8 mouse cellular contexts compared by ENCODE assay signal in genomic region chr9:21313394-21313793, GRCm38 (mm10). TPM values are rescaled to one million over a fixed set of nuclear protein-coding genes. Genes with fewer than 3 reads are reported as not detected.
DNase-seq lines count a peak whose midpoint lies in the region; ATAC-seq and TF ChIP-seq lines count a peak whose summit lies in the region.

No protein-coding gene starts in this region.

- H3K9me3 ChIP-seq in E14TG2a.4 (ENCODE audit: low read length), result no peaks in the 10 kb centered on the region
- no peaks in the 10 kb centered on the region for H3K9me3 ChIP-seq in forebrain, embryonic 14.5 days (replicated peaks; ENCODE audit: control insufficient read depth, low read length)
- H3K9me3 ChIP-seq in lung, embryonic 14.5 days (ENCODE audit: low read depth, low read length), result no peaks in the 10 kb centered on the region

- no peak overlapping the region for H3K4me3 ChIP-seq in E14TG2a.4 (replicated peaks; ENCODE audit: low read length)
- H3K4me3 ChIP-seq in forebrain, embryonic 14.5 days (ENCODE audit: low read depth, low read length), result no peak overlapping the region
- H3K4me3 ChIP-seq in layer of hippocampus, adult 2 months, result no peak overlapping the region
- H3K4me3 ChIP-seq in lung, embryonic 14.5 days (ENCODE audit: low read depth, low read length), result no peak overlapping the region
- no peak overlapping the region for H3K4me3 ChIP-seq in olfactory bulb, adult 2 months (ENCODE audit: insufficient read depth, low read depth, low read length)

- no peak overlapping the region for H3K9ac ChIP-seq in forebrain, embryonic 14.5 days (ENCODE audit: low read length)
- no peak overlapping the region for H3K9ac ChIP-seq in lung, embryonic 14.5 days

- H3K36me3 ChIP-seq in E14TG2a.4 (ENCODE audit: insufficient read depth, low read length), result no peaks in the 10 kb centered on the region
- H3K36me3 ChIP-seq in forebrain, embryonic 14.5 days (ENCODE audit: control insufficient read depth, insufficient read depth, low read length), result no peaks in the 10 kb centered on the region
- H3K36me3 ChIP-seq in lung, embryonic 14.5 days (ENCODE audit: insufficient read depth), result no peaks in the 10 kb centered on the region

- TF ChIP-seq POLR2A in olfactory bulb, adult 2 months (IDR thresholded peaks at IDR 0.05; ENCODE audit: insufficient read depth, low read depth, low read length), result no peak

- ATAC-seq in forebrain, embryonic 14.5 days, result peak; percentile 73
- ATAC-seq in lung, embryonic 14.5 days (ENCODE audit: insufficient read depth), result peak; percentile 64; the same call in 1 of the 2 replicates

- H3K4me1 ChIP-seq in E14TG2a.4 (replicated peaks; ENCODE audit: low read depth, low read length), result peaks cover 77% of the 10 kb centered on the region
- no peaks in the 10 kb centered on the region for H3K4me1 ChIP-seq in forebrain, embryonic 14.5 days (ENCODE audit: control insufficient read depth, insufficient read depth, low read length)
- no peaks in the 10 kb centered on the region for H3K4me1 ChIP-seq in lung, embryonic 14.5 days (ENCODE audit: insufficient read depth)
- H3K4me1 ChIP-seq in olfactory bulb, adult 2 months (ENCODE audit: control insufficient read depth, insufficient read depth, low read length), result peaks cover 9% of the 10 kb centered on the region

- DNase-seq in c-Kit-positive CD71-positive TER-119-positive erythroid progenitor cells, embryonic 14.5 days (ENCODE audit: low spot score), result peak; percentile 92
- peak; percentile 80 for DNase-seq in forebrain, embryonic 14.5 days (ENCODE audit: low spot score)
- peak; percentile 71 for DNase-seq in heart, postnatal 25 days (ENCODE audit: low spot score)
- DNase-seq in layer of hippocampus, adult 2 months (ENCODE audit: low spot score in 2 of 2), result peak; percentile 72 to 86
- DNase-seq in lung, embryonic 14.5 days, result peak; percentile 94
- peak; percentile 76 to 77 for DNase-seq in thymus, adult 18-20 months

- WGBS in forebrain, embryonic 14.5 days, result 9% methylated on average over 11 of the region's 11 CpGs
- 6% methylated on average over 11 of the region's 11 CpGs for WGBS in lung, embryonic 14.5 days
- WGBS in olfactory bulb, adult 2 months, result 8% methylated on average over 11 of the region's 11 CpGs

- H3K4me2 ChIP-seq in forebrain, embryonic 14.5 days (ENCODE audit: low read length), result no peak overlapping the region
- H3K4me2 ChIP-seq in lung, embryonic 14.5 days, result no peak overlapping the region

- TF ChIP-seq CTCF in E14TG2a.4 (conservative IDR thresholded peaks at IDR 0.05; ENCODE audit: low read length), result peak; percentile 93
- peak; percentile 92 for TF ChIP-seq CTCF in layer of hippocampus, adult 2 months (conservative IDR thresholded peaks at IDR 0.05)
- TF ChIP-seq CTCF in lung, embryonic 14.5 days (IDR thresholded peaks at IDR 0.05; ENCODE audit: low read depth), result peak; percentile 98
- peak; percentile 95 for TF ChIP-seq CTCF in olfactory bulb, adult 2 months (IDR thresholded peaks at IDR 0.05; ENCODE audit: insufficient read depth, low read depth, low read length)

- H3K27ac ChIP-seq in forebrain, embryonic 14.5 days (ENCODE audit: low read depth, low read length), result no peak overlapping the region
- H3K27ac ChIP-seq in layer of hippocampus, adult 2 months, result no peak overlapping the region
- no peak overlapping the region for H3K27ac ChIP-seq in lung, embryonic 14.5 days (ENCODE audit: low read depth)
- H3K27ac ChIP-seq in olfactory bulb, adult 2 months (ENCODE audit: insufficient read depth, low read depth, low read length), result no peak overlapping the region

- intact Hi-C loops in heart, postnatal 25 days (cut with DNase I), result loop anchor here (1.0 kb wide), 2 partner anchors 44 to 96 kb away; no protein-coding TSS in a partner anchor

- H3K27me3 ChIP-seq in E14TG2a.4 (ENCODE audit: insufficient read depth, low read length), result peaks cover 18% of the 10 kb centered on the region
- H3K27me3 ChIP-seq in forebrain, embryonic 14.5 days (replicated peaks; ENCODE audit: control insufficient read depth, insufficient read depth, low read length), result peaks cover 14% of the 10 kb centered on the region
- H3K27me3 ChIP-seq in lung, embryonic 14.5 days (ENCODE audit: insufficient read depth, low read length), result peaks cover 14% of the 10 kb centered on the region

RNA-seq across cellular contexts. Expression of gene Ap1m2, which starts 1.3 kb away (rescaled TPM):
- polyA plus RNA-seq in forebrain, embryonic 14.5 days (2014; fragmentation: Nextera tagmentation; extraction: Ambion mirVana), result 0.91 and 1.4 TPM in 2 replicates
- not detected for total RNA-seq in heart, postnatal 25 days (2021)
- under 1 TPM; 0.41 to 0.76 TPM for total RNA-seq in layer of hippocampus, adult 2 months (2021)
- polyA plus RNA-seq in lung, embryonic 14.5 days (2014; fragmentation: Nextera tagmentation; extraction: Ambion mirVana), result 45.7 and 45.8 TPM in 2 replicates
- polyA plus RNA-seq in olfactory bulb, adult 2 months (2012; ENCODE audit: insufficient read depth, insufficient read length, low replicate concordance, missing spikeins), result not detected in 2 replicates

RNA-seq across cellular contexts. Expression of gene Slc44a2, which starts 7.1 kb away (rescaled TPM):
- polyA plus RNA-seq in forebrain, embryonic 14.5 days (2014; fragmentation: Nextera tagmentation; extraction: Ambion mirVana), result 52.0 and 61.0 TPM in 2 replicates
- total RNA-seq in heart, postnatal 25 days (2021), result 100 to 1,000 TPM in 1 of 2 experiments, 10 to 100 TPM in 1; 99.2 to 113 TPM
- 10 to 100 TPM; 50.7 to 52.6 TPM for total RNA-seq in layer of hippocampus, adult 2 months (2021)
- 122 TPM in 2 replicates for polyA plus RNA-seq in lung, embryonic 14.5 days (2014; fragmentation: Nextera tagmentation; extraction: Ambion mirVana)
- 356 TPM in 1 of 2 replicates, not detected in the other for polyA plus RNA-seq in olfactory bulb, adult 2 months (2012; ENCODE audit: insufficient read depth, insufficient read length, low replicate concordance, missing spikeins)

RNA-seq across cellular contexts. Expression of gene Cdkn2d, which starts 22.2 kb away (rescaled TPM):
- polyA plus RNA-seq in forebrain, embryonic 14.5 days (2014; fragmentation: Nextera tagmentation; extraction: Ambion mirVana), result 101 and 107 TPM in 2 replicates
- 10 to 100 TPM; 15.1 to 16.8 TPM for total RNA-seq in heart, postnatal 25 days (2021)
- 10 to 100 TPM; 53.7 to 54.4 TPM for total RNA-seq in layer of hippocampus, adult 2 months (2021)
- polyA plus RNA-seq in lung, embryonic 14.5 days (2014; fragmentation: Nextera tagmentation; extraction: Ambion mirVana), result 45.3 and 48.1 TPM in 2 replicates
- polyA plus RNA-seq in olfactory bulb, adult 2 months (2012; ENCODE audit: insufficient read depth, insufficient read length, low replicate concordance, missing spikeins), result not detected in 2 replicates

RNA-seq across cellular contexts. Expression of gene Kri1, which starts 25.6 kb away (rescaled TPM):
- 9.8 and 14.6 TPM in 2 replicates for polyA plus RNA-seq in forebrain, embryonic 14.5 days (2014; fragmentation: Nextera tagmentation; extraction: Ambion mirVana)
- total RNA-seq in heart, postnatal 25 days (2021), result 10 to 100 TPM; 15.9 to 17.4 TPM
- 10 to 100 TPM; 45.1 to 46.6 TPM for total RNA-seq in layer of hippocampus, adult 2 months (2021)
- polyA plus RNA-seq in lung, embryonic 14.5 days (2014; fragmentation: Nextera tagmentation; extraction: Ambion mirVana), result 12.2 and 14.3 TPM in 2 replicates
- polyA plus RNA-seq in olfactory bulb, adult 2 months (2012; ENCODE audit: insufficient read depth, insufficient read length, low replicate concordance, missing spikeins), result not detected in 2 replicates

RNA-seq across cellular contexts. Expression of gene Atg4d, which starts 48.3 kb away (rescaled TPM):
- 45.7 and 53.1 TPM in 2 replicates for polyA plus RNA-seq in forebrain, embryonic 14.5 days (2014; fragmentation: Nextera tagmentation; extraction: Ambion mirVana)
- 10 to 100 TPM; 94.7 to 96.1 TPM for total RNA-seq in heart, postnatal 25 days (2021)
- 10 to 100 TPM; 39.8 to 40.2 TPM for total RNA-seq in layer of hippocampus, adult 2 months (2021)
- polyA plus RNA-seq in lung, embryonic 14.5 days (2014; fragmentation: Nextera tagmentation; extraction: Ambion mirVana), result 33.7 and 34.7 TPM in 2 replicates
- polyA plus RNA-seq in olfactory bulb, adult 2 months (2012; ENCODE audit: insufficient read depth, insufficient read length, low replicate concordance, missing spikeins), result not detected in 2 replicates

Comparison
In these comparisons a context has a peak if more than half of its experiments do, and no peak if none do; other contexts are left out.
1. RNA of gene Ap1m2, which starts 1.3 kb away (polyA plus RNA-seq): 45.7 to 45.8 TPM in lung, embryonic 14.5 days; 0.91 to 1.4 TPM in forebrain, embryonic 14.5 days and not detected in olfactory bulb, adult 2 months; every median in the first group is over 10 times any median in the second.
2. Peak in every context shown above with its lines, with median percentiles within 50 percentile points of each other: CTCF ChIP-seq and DNase-seq.